Mouse (Mus musculus): ENCODE measurements around the gene Ppp5c. TPM values are rescaled to one million over a fixed set of nuclear protein-coding genes. Genes with fewer than 3 reads are reported as not detected.

The Ppp5c gene
- polyA plus RNA-seq, 1 experiment from 2014 or later = 115 TPM

- H3K4me1 ChIP-seq = peaks cover 8% of the 10 kb centered on the region; the same call in 1 of the 2 replicates
- no peak for ATAC-seq (replicated peaks; ENCODE audit: low FRiP score)
- whole genome bisulfite sequencing = 79% methylated on average over 4 of the region's 4 CpGs
Observed at GRCm38 (mm10) chr7:17007300-17007699, 20.4 kb downstream of the Ppp5c start.

GRCm38 (mm10) chr7:17004716-17005115 lies 23.0 kb downstream of the Ppp5c start:
- Histone ChIP-seq H3K27ac (no peak overlapping the region), H3K9me3 (replicated peaks) (no peaks in the 10 kb centered on the region), H3K36me3 (peaks cover 88% of the 10 kb centered on the region), H3K27me3 (no peaks in the 10 kb centered on the region), H3K4me2 (no peak overlapping the region), H3K9ac (no peak overlapping the region), H3K4me1 (peaks cover 8% of the 10 kb centered on the region; the same call in 1 of the 2 replicates), H3K4me3 (replicated peaks) (no peak overlapping the region)
- WGBS = 80% methylated on average over 7 of the region's 7 CpGs
- ATAC-seq (replicated peaks; ENCODE audit: low FRiP score) = no peak

More at GRCm38 (mm10) chr7:17007300-17007699, 20.4 kb downstream of the Ppp5c start:
- Histone ChIP-seq H3K9me3 (replicated peaks) (no peaks in the 10 kb centered on the region), H3K4me2 (no peak overlapping the region), H3K36me3 (peaks cover 94% of the 10 kb centered on the region), H3K9ac (no peak overlapping the region), H3K27me3 (no peaks in the 10 kb centered on the region), H3K27ac (no peak overlapping the region), H3K4me3 (replicated peaks) (no peak overlapping the region)

DNA sequence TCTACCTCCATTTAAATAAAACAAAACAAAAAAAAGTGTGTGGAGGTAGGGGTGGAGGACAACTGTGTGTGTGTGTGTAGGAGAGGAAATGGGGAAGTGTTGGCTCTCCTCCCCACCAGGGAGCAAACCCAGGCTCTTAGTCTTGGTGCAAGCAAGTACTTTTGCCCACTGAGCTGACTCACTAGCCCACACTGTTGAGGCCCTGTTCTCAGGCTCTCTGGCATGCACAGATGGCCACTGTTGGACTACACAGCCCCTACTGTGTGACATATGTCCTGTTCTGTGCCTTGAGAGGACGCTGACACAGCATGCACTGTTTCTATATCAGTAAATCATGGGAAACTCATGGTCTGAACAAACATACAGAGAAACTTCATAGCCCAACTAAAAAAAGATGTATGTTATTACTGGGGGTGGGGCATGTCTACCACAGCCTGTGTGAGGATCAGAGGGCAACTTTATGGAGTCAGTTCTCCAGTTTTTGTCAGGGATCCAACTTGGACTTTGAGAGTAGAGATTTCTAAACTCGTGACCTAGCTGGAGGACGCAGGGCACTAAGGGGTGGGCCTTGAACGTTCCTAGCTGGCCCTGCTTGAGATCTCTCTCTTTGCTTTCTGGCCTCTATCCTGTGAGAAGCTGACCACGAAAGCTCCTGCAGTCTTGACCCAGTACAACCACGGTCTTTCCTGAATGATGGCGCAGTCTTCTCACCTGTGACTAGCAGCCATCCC lies 24.3 kb downstream of the Ppp5c start:
- H3K27me3 ChIP-seq = no peaks in the 10 kb centered on the region
- no peak overlapping the region for H3K4me2 ChIP-seq
- H3K27ac ChIP-seq = peak overlapping the region; percentile 42
- 66% methylated on average over 7 of the region's 7 CpGs for WGBS
- no peak overlapping the region for H3K4me3 ChIP-seq (replicated peaks)
- ATAC-seq (replicated peaks; ENCODE audit: low FRiP score) = no peak; the same call in 1 of the 2 replicates
- peaks cover 88% of the 10 kb centered on the region for H3K36me3 ChIP-seq
- H3K9me3 ChIP-seq (replicated peaks) = no peaks in the 10 kb centered on the region
- peaks cover 11% of the 10 kb centered on the region for H3K4me1 ChIP-seq
- no peak overlapping the region for H3K9ac ChIP-seq

GRCm38 (mm10) chr7:17002375-17003195 lies 25.1 kb downstream of the Ppp5c start:
- peaks cover 16% of the 10 kb centered on the region for H3K4me1 ChIP-seq
- peak overlapping the region; percentile 42; the same call in 1 of the 2 replicates for H3K27ac ChIP-seq
- H3K27me3 ChIP-seq = no peaks in the 10 kb centered on the region
- no peak overlapping the region for H3K4me3 ChIP-seq (replicated peaks)
- H3K4me2 ChIP-seq = no peak overlapping the region
- H3K9ac ChIP-seq = no peak overlapping the region
- peak; percentile 67 for ATAC-seq (replicated peaks; ENCODE audit: low FRiP score)
- no peaks in the 10 kb centered on the region for H3K9me3 ChIP-seq (replicated peaks)
- peaks cover 88% of the 10 kb centered on the region for H3K36me3 ChIP-seq
- 15% methylated on average over 7 of the region's 7 CpGs for WGBS

DNA sequence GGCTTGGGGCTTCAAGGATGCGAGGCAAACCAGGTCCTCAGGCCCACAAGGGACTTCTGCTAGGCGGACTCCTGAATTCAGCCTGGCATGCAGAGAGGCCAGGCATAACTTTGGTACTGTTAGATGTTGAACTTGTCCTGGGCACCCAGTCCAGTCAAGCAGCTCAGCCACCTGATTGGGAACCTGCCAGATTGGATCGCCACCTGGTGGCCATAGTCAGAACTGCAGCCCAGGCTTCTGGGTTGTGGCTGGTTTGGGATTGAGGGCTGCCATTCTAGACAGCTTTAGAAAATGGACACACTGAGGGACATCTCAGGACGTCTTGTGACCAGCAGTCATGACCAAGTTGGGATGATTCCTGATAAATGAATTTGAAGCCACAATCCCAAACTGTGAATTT lies 28.1 kb downstream of the Ppp5c start:
- H3K27me3 ChIP-seq = no peaks in the 10 kb centered on the region
- ATAC-seq (replicated peaks; ENCODE audit: low FRiP score) = 0 out of 2 replicates have a peak, but pooled peaks have one; percentile 15

DNA sequence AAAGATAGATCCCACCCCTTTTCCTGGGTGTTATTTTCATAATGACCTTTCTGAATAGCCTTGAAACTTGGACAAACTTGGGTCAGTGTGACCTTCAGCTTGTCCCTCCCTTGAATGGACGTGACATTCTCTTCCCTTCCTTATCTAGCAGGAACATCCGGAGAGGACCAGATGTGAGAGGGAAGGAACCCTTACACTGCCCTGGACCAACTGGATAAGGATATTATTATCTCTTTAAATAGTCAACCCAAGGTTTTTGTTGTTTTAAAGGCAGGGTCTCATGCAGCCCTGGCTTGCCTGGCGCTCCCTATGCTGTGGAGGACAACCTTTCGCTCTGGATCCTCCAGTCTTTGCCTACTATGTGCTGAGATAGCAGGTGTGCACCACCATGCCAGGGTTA lies 28.5 kb downstream of the Ppp5c start:
- no peak for ATAC-seq (replicated peaks; ENCODE audit: low FRiP score)
- Histone ChIP-seq H3K4me3 (replicated peaks) (no peak overlapping the region), H3K27ac (no peak overlapping the region), H3K36me3 (peaks cover 69% of the 10 kb centered on the region), H3K9ac (no peak overlapping the region), H3K4me1 (peaks cover 43% of the 10 kb centered on the region), H3K27me3 (no peaks in the 10 kb centered on the region), H3K4me2 (no peak overlapping the region), H3K9me3 (replicated peaks) (no peaks in the 10 kb centered on the region)
- WGBS = 71% methylated on average over 4 of the region's 4 CpGs

More for the DNA sequence above, 28.1 kb downstream of the Ppp5c start:
- no peaks in the 10 kb centered on the region for H3K9me3 ChIP-seq (replicated peaks)
- peaks cover 43% of the 10 kb centered on the region for H3K4me1 ChIP-seq
- H3K36me3 ChIP-seq = peaks cover 73% of the 10 kb centered on the region
- no peak overlapping the region for H3K4me2 ChIP-seq
- no peak overlapping the region for H3K27ac ChIP-seq
- WGBS = 30% methylated on average over 4 of the region's 4 CpGs
- no peak overlapping the region for H3K4me3 ChIP-seq (replicated peaks)
- no peak overlapping the region for H3K9ac ChIP-seq

DNA sequence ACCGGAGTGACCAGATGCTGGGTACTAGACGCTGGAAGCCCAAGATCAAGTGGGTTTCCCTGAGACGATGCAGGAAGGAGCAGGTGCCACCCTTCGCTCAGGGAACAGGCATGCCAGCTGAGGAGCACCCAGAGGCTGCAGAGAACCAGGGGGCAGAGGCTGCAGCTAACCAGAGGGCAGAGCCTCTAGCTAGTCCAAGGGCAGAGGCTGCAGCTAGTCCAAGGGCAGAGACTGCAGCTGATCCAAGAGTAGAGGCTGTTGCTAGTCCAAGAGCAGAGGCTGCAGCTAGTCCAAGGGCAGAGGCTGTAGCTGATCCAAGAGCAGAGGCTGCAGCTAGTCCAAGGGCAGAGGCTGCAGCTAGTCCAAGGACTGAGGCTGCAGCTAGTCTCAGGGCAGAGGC lies 32.4 kb downstream of the Ppp5c start:
- Histone ChIP-seq H3K4me2 (peak overlapping the region; percentile 69), H3K4me3 (replicated peaks) (peak overlapping the region; percentile 65), H3K4me1 (peaks cover 63% of the 10 kb centered on the region), H3K9me3 (replicated peaks) (no peaks in the 10 kb centered on the region), H3K36me3 (peaks cover 42% of the 10 kb centered on the region), H3K9ac (peak overlapping the region; percentile 77), H3K27ac (no peak overlapping the region), H3K27me3 (no peaks in the 10 kb centered on the region)
- no peak for ATAC-seq (replicated peaks; ENCODE audit: low FRiP score)
- WGBS = 81% methylated on average over 4 of the region's 4 CpGs

GRCm38 (mm10) chr7:16994400-16994799 lies 33.3 kb downstream of the Ppp5c start:
- H3K36me3 ChIP-seq = peaks cover 33% of the 10 kb centered on the region
- no peaks in the 10 kb centered on the region for H3K27me3 ChIP-seq
- WGBS = 3% methylated on average over 20 of the region's 20 CpGs
- no peak for ATAC-seq (replicated peaks; ENCODE audit: low FRiP score)
- no peaks in the 10 kb centered on the region for H3K9me3 ChIP-seq (replicated peaks)
- peak overlapping the region; percentile 69 for H3K4me2 ChIP-seq
- H3K4me3 ChIP-seq (replicated peaks) = peak overlapping the region; percentile 65
- peak overlapping the region; percentile 77 for H3K9ac ChIP-seq
- H3K4me1 ChIP-seq = peaks cover 70% of the 10 kb centered on the region
- peak overlapping the region; percentile 93 for H3K27ac ChIP-seq

DNA sequence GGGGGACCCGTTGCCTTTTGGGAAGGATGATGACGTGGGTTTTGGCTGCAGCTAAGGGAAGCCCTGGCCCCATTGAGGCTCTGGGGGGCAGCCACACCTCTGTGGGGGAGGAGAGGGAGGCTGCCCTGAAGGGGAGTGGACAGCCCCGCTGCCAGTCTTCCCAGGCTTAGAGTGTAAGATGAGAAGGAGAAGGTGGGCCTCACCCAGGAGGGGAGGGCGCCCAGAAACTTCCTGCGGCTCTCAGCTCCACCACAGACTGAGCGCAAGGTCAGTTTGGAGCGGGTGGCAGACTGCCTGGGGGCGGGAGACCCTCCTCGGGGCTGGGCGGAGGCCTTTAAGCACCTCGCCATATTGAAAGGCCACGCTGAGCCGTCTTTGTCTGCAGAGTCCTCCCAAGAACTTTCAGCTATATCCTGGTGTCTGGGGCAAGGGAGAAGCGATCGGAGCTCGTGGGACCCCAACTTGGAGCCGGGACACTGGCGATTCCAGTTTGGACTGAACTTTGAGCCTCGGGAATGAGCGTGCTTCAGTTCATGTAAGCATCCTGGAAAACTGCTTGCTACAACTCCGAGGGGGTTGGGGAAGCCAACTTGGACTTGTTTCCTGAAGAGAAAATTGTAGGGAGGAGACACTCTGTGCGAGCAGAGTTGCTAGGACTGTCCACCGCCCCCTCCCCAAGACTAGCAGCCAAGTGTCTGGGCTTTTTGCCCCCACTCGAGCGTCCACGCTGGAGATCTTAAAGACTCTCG lies 33.9 kb downstream of the Ppp5c start:
- peak; percentile 95 for ATAC-seq (replicated peaks; ENCODE audit: low FRiP score)
- H3K27ac ChIP-seq = peak overlapping the region; percentile 93
- under 1% methylated on average over 27 of the region's 27 CpGs for WGBS
- peak overlapping the region; percentile 65 for H3K4me3 ChIP-seq (replicated peaks)
- H3K4me2 ChIP-seq = peak overlapping the region; percentile 69
- no peaks in the 10 kb centered on the region for H3K9me3 ChIP-seq (replicated peaks)
- H3K9ac ChIP-seq = peak overlapping the region; percentile 77
- H3K27me3 ChIP-seq = no peaks in the 10 kb centered on the region
- H3K4me1 ChIP-seq = peaks cover 71% of the 10 kb centered on the region
- peaks cover 27% of the 10 kb centered on the region for H3K36me3 ChIP-seq

DNA sequence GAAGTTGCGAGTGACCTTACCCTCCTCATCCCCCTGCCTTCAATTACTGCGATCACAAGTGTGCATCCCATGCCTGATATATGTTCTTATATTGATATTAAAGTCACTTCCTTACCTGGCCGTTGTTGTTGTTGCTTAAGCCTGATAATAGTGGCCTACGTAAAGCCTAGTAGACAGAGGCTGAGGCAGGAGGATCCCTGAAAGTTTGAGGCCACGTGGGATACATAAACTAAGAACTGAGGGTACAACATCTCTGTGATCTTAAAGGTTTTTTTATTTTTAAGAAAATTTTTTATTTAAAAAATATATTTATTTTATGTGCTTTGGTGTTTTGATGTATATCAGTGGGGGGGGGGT lies 35.3 kb downstream of the Ppp5c start, which contains the start of gene Ccdc8:
Gene Ccdc8 (plus strand): TSS at position 258 of the 357 bp plus-strand sequence.
- 0 out of 2 replicates have a peak within 1 kb of the TSS, but pooled peaks have one; percentile 25 for H3K9ac ChIP-seq
- 89% methylated on average over 5 of the region's 5 CpGs for WGBS
- H3K4me1 ChIP-seq = peaks cover 78% of the 10 kb centered on the region
- H3K4me2 ChIP-seq = peak within 1 kb of the TSS; percentile 69
- H3K9me3 ChIP-seq (replicated peaks) = no peaks in the 10 kb centered on the region
- peak within 1 kb of the TSS; percentile 95 for H3K27ac ChIP-seq
- H3K36me3 ChIP-seq = peaks cover 13% of the 10 kb centered on the region
- peak within 1 kb of the TSS; percentile 65 for H3K4me3 ChIP-seq (replicated peaks)
- H3K27me3 ChIP-seq = no peaks in the 10 kb centered on the region
- ATAC-seq (replicated peaks; ENCODE audit: low FRiP score) = no peak

DNA sequence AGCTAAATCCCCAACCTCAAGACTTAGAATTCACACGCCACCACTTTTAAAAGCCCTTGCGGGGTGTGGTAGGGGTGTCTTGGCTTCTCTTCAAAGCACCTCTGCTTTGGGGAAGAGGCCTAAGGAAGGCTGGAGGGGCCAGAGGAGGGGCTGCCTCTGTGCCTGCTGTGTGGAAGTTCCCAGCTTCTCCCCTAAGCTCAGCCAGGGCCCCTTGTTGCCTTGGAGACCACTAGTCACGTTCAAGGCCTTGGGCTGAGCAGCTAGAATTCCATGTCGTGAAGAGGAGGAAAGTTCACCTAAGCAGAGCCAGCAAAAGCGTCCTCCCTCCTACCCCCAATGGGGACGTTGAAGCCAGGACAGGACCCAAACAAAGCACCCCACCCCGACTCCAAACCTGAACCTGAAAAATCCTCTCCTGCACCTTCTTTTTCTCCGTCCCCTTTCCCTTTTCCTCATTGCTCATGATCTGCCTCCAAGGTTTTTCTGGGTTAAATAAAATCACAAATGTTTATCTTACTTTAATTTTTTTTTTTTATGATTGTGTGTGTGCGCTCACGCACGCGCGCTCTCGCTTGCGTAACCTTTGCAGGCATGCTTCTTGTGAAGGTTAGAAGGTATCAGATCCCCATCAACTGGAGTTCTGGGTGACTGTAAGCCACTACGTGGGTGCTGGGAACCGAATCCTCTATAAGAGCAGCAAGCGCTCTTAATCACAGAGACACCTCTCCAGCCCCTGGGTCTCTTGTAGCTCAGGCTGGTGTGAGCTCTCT lies 35.9 kb downstream of the Ppp5c start:
- peak overlapping the region; percentile 45 for H3K4me2 ChIP-seq
- H3K27me3 ChIP-seq = no peaks in the 10 kb centered on the region
- H3K9me3 ChIP-seq (replicated peaks) = no peaks in the 10 kb centered on the region
- H3K27ac ChIP-seq = peak overlapping the region; percentile 95
- H3K36me3 ChIP-seq = peaks cover 7% of the 10 kb centered on the region; the same call in 1 of the 2 replicates
- H3K4me3 ChIP-seq (replicated peaks) = peak overlapping the region; percentile 12
- 0 out of 2 replicates have a peak overlapping the region, but pooled peaks have one; percentile 25 for H3K9ac ChIP-seq
- H3K4me1 ChIP-seq = peaks cover 74% of the 10 kb centered on the region
- 29% methylated on average over 18 of the region's 18 CpGs for WGBS
- ATAC-seq (replicated peaks; ENCODE audit: low FRiP score) = peak; percentile 85
